Mouse (Mus musculus): ENCODE results near the gene Olfr1388. TPM values are rescaled to one million over a fixed set of nuclear protein-coding genes. Genes with fewer than 3 reads are reported as not detected.

The Olfr1388 gene
- not detected for total RNA-seq (2023)

GRCm38 (mm10) chr11:49436411-49436810, at the start of gene Olfr1388:
Gene Olfr1388, plus strand, starts transcription at chr11:49436624.

GRCm38 (mm10) chr11:49422767-49423166, 13.7 kb upstream of the Olfr1388 start, which contains the start of gene Olfr1389:
Gene Olfr1389, plus strand, starts transcription at chr11:49423067.

DNA sequence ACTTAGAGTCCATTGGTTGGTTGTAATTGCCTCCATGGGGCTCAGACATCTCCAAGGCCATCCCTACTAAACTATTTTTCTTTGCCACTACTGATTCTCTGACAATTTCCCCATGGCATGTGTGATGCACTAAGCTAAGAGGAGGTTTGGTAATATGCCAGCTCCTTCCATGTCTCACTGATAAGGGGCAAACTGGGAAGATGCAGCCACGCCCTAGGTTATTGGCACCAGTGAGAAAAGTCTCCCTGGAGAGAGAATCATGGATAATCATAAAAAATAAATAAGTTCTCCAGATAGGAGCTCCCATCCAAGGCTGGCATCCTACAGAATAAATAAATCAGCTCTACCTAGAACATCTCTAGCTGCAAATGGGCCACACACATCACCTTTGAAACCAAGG, 18.6 kb downstream of the Olfr1388 start, which contains the start of gene Olfr1387:
Olfr1387 (plus strand) TSS at position 301 of the 400 bp plus-strand sequence.

DNA sequence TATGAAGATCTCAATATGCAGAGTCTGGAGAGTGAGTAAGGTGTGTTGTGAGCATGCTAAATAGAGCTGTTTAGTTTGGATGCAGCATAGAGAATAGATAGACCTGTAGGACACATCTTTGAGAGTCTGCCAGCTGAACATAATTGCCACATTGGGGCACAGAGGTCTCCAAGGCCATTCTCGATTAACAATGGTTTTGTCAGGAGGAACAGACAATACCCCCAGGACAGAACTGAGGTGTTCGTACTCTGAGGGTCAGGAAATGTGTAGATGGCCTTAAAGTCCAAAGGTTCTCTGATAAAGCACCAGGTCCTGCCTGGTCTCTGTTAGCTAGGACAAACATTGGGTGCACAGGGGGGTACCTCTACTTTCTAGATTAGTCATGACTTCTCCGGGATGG, 28.3 kb downstream of the Olfr1388 start, which contains the start of gene Olfr1386:
Olfr1386 (plus strand) TSS at position 301 of the 400 bp plus-strand sequence.

GRCm38 (mm10) chr11:49488770-49489169, 52.3 kb downstream of the Olfr1388 start, which contains the start of gene Olfr1385:
Gene Olfr1385, plus strand, starts transcription at chr11:49489070.

Other genes starting within 250 kb of the Olfr1388 start
- not detected for gene Btnl9, start 249.5 kb upstream of the Olfr1388 start, total RNA-seq (2023)
- gene Zfp62, start 233.3 kb upstream of the Olfr1388 start, total RNA-seq (2023) = 106 TPM
- gene Mgat1, start 192.4 kb upstream of the Olfr1388 start, total RNA-seq (2023) = 46.4 TPM
- gene Olfr1393, start 158.3 kb upstream of the Olfr1388 start, total RNA-seq (2023) = 0.44 TPM
- not detected for gene Olfr1392, start 151.3 kb upstream of the Olfr1388 start, total RNA-seq (2023)
- gene Olfr10, start 131.9 kb upstream of the Olfr1388 start, total RNA-seq (2023) = not detected
- gene Olfr1391, start 113.9 kb upstream of the Olfr1388 start, total RNA-seq (2023) = not detected
- not detected for gene Olfr1390, start 101.4 kb upstream of the Olfr1388 start, total RNA-seq (2023)
- gene Olfr1389, start 13.6 kb upstream of the Olfr1388 start, total RNA-seq (2023) = not detected
- not detected for gene Olfr1387, start 18.7 kb downstream of the Olfr1388 start, total RNA-seq (2023)
- not detected for gene Olfr1386, start 28.4 kb downstream of the Olfr1388 start, total RNA-seq (2023)
- not detected for gene Olfr1385, start 52.4 kb downstream of the Olfr1388 start, total RNA-seq (2023)
- not detected for gene Olfr1384, start 70.1 kb downstream of the Olfr1388 start, total RNA-seq (2023)
- gene Olfr1383, start 83.0 kb downstream of the Olfr1388 start, total RNA-seq (2023) = not detected
- not detected for gene Olfr1382, start 91.6 kb downstream of the Olfr1388 start, total RNA-seq (2023)
- gene Olfr1381, start 106.8 kb downstream of the Olfr1388 start, total RNA-seq (2023) = not detected
- gene Olfr1380, start 120.3 kb downstream of the Olfr1388 start, total RNA-seq (2023) = not detected
- 0.12 TPM for gene Flt4, start 172.6 kb downstream of the Olfr1388 start, total RNA-seq (2023)
- gene Scgb3a1, start 227.0 kb downstream of the Olfr1388 start, total RNA-seq (2023) = not detected